ENCODE assay signal across 20 mouse cellular contexts in genomic region chr2:117958737-117959136, GRCm38 (mm10).
"Had no signal": no experiment of that assay in that cellular context is flagged by ENCODE, and none has a peak within 500 bp of the region (broad histone marks: within the 10 kb centered on the region; RNA-seq: fewer than 3 reads in every experiment).

No protein-coding gene starts in this region.

- H3K27ac ChIP-seq: lung, embryonic 15.5 days; macrophage; midbrain, embryonic 13.5 days; midbrain, embryonic 15.5 days; neural tube, embryonic 13.5 days; neural tube, embryonic 15.5 days; stomach, embryonic 15.5 days; stomach, postnatal 0 days had no signal

- H3K36me3 ChIP-seq: lung, embryonic 15.5 days; midbrain, embryonic 13.5 days; midbrain, embryonic 15.5 days; neural tube, embryonic 13.5 days; neural tube, embryonic 15.5 days; stomach, embryonic 15.5 days had no signal

- H3K27me3 ChIP-seq: lung, embryonic 15.5 days; megakaryocyte, embryonic 14.5 days; midbrain, embryonic 13.5 days; midbrain, embryonic 15.5 days; neural tube, embryonic 13.5 days; neural tube, embryonic 15.5 days; stomach, embryonic 15.5 days had no signal

- ATAC-seq: lung, postnatal 0 days; midbrain, embryonic 13.5 days; midbrain, embryonic 15.5 days had no signal

- H3K4me3 ChIP-seq: lung, embryonic 15.5 days; megakaryocyte, embryonic 14.5 days; midbrain, embryonic 13.5 days; midbrain, embryonic 15.5 days; neural tube, embryonic 13.5 days; neural tube, embryonic 15.5 days; stomach, embryonic 15.5 days had no signal

- H3K4me2 ChIP-seq: lung, embryonic 15.5 days; midbrain, embryonic 11.5 days; midbrain, embryonic 13.5 days; midbrain, embryonic 15.5 days; neural tube, embryonic 13.5 days; neural tube, embryonic 15.5 days; stomach, embryonic 15.5 days had no signal

- H3K9ac ChIP-seq: lung, embryonic 15.5 days; midbrain, embryonic 13.5 days; midbrain, embryonic 15.5 days; neural tube, embryonic 13.5 days; neural tube, embryonic 15.5 days; stomach, embryonic 15.5 days had no signal

- H3K9me3 ChIP-seq: lung, embryonic 15.5 days; megakaryocyte, embryonic 14.5 days; midbrain, embryonic 13.5 days; midbrain, embryonic 15.5 days; neural tube, embryonic 13.5 days; neural tube, embryonic 15.5 days; stomach, embryonic 15.5 days had no signal

- H3K4me1 ChIP-seq: midbrain, embryonic 13.5 days; midbrain, embryonic 15.5 days; neural tube, embryonic 13.5 days; neural tube, embryonic 15.5 days; stomach, embryonic 15.5 days had no signal

- DNase-seq: lung, adult 2 months; lung, postnatal 14 days; lung, postnatal 36 days; retina, postnatal 1 day; right cerebral cortex, adult 18-20 months; right cerebral cortex, postnatal 25 days; thymus, adult 2 months; thymus, postnatal 25 days; thymus, postnatal 4 days had no signal
